ENCODE assay signal across 17 mouse cellular contexts in genomic region chr15:27493516-27493915, GRCm38 (mm10). TPM values are rescaled to one million over a fixed set of nuclear protein-coding genes. Genes with fewer than 3 reads are reported as not detected.
DNase-seq lines count a peak whose midpoint lies in the region; ATAC-seq and TF ChIP-seq lines count a peak whose summit lies in the region.
"Had no signal": no experiment of that assay in that cellular context is flagged by ENCODE, and none has a peak within 500 bp of the region (broad histone marks: within the 10 kb centered on the region; RNA-seq: fewer than 3 reads in every experiment).

No protein-coding gene starts in this region.

- peak overlapping the region; percentile 47 for H3K4me2 ChIP-seq in heart, embryonic 13.5 days
- H3K4me2 ChIP-seq: embryonic facial prominence, embryonic 15.5 days; forebrain, embryonic 12.5 days; lung, embryonic 15.5 days had no signal

- peaks cover 78% of the 10 kb centered on the region for H3K4me1 ChIP-seq in heart, embryonic 13.5 days
- peaks cover 32% of the 10 kb centered on the region for H3K4me1 ChIP-seq in liver, adult 2 months (ENCODE audit: control insufficient read depth, insufficient read depth, low read length)

- H3K36me3 ChIP-seq in heart, embryonic 13.5 days, result no peaks in the 10 kb centered on the region
- H3K36me3 ChIP-seq in liver, adult 2 months (ENCODE audit: control insufficient read depth, insufficient read depth, low read length), result no peaks in the 10 kb centered on the region
- H3K36me3 ChIP-seq: embryonic facial prominence, embryonic 15.5 days; forebrain, embryonic 12.5 days; lung, embryonic 15.5 days had no signal

- no peaks in the 10 kb centered on the region for H3K9me3 ChIP-seq in heart, embryonic 13.5 days
- H3K9me3 ChIP-seq: embryonic facial prominence, embryonic 15.5 days; forebrain, embryonic 12.5 days; lung, embryonic 15.5 days had no signal

- peak; percentile 64 for DNase-seq in embryo, embryonic 10 days (ENCODE audit: low spot score)
- no peak for DNase-seq in embryo, embryonic 11 days
- DNase-seq in heart, postnatal 14 days, result no peak
- DNase-seq in liver, adult 2 months (ENCODE audit: extremely low read depth, low read depth, low spot score), result peak; percentile 43
- DNase-seq in liver, result no peak
- DNase-seq in retina, embryonic 14.5 days (ENCODE audit: low spot score), result peak; percentile 35
- DNase-seq in frontal cortex, postnatal 10 days (ENCODE audit: low spot score in 2 of 2), result no peak
- DNase-seq: cerebellum, adult 11 months; kidney, postnatal 14 days; left cerebral cortex, postnatal 4 days; right cerebral cortex, postnatal 25 days had no signal

- H3K4me3 ChIP-seq in heart, embryonic 13.5 days, result no peak overlapping the region
- H3K4me3 ChIP-seq in liver, adult 2 months (ENCODE audit: insufficient read depth, low read depth, low read length), result no peak overlapping the region
- H3K4me3 ChIP-seq: embryonic facial prominence, embryonic 15.5 days; forebrain, embryonic 12.5 days; lung, embryonic 15.5 days had no signal

- peak overlapping the region; percentile 63; the same call in 1 of the 2 replicates for H3K9ac ChIP-seq in heart, embryonic 13.5 days
- no peak overlapping the region for H3K9ac ChIP-seq in liver, adult 2 months (ENCODE audit: low read depth, low read length)
- H3K9ac ChIP-seq: embryonic facial prominence, embryonic 15.5 days; forebrain, embryonic 12.5 days; lung, embryonic 15.5 days had no signal

- WGBS in heart, embryonic 13.5 days, result 16% methylated on average over 10 of the region's 10 CpGs
- WGBS in liver, adult 2 months, result 32% methylated on average over 10 of the region's 10 CpGs

- intact Hi-C loops in heart, postnatal 14 days (cut with DNase I), result no loop called here

- no peak for TF ChIP-seq CTCF in liver, adult 2 months (IDR thresholded peaks at IDR 0.05; ENCODE audit: low read depth, low read length)

- no peak for TF ChIP-seq POLR2A in liver, adult 2 months (IDR thresholded peaks at IDR 0.05; ENCODE audit: extremely low read depth, insufficient read depth, low read length)

- ATAC-seq in heart, embryonic 13.5 days (ENCODE audit: extremely low read depth, insufficient number of reproducible peaks, low FRiP score, low TSS enrichment), result no peak
- ATAC-seq: intestine, postnatal 0 days; midbrain, embryonic 16.5 days had no signal

- peaks cover 10% of the 10 kb centered on the region; the same call in 1 of the 2 replicates for H3K79me2 ChIP-seq in liver, adult 2 months (ENCODE audit: control insufficient read depth, insufficient read depth, low read length)

- H3K27me3 ChIP-seq in heart, embryonic 13.5 days (replicated peaks), result no peaks in the 10 kb centered on the region
- no peaks in the 10 kb centered on the region for H3K27me3 ChIP-seq in liver, adult 2 months (ENCODE audit: control insufficient read depth, insufficient read depth, low read length)
- H3K27me3 ChIP-seq: embryonic facial prominence, embryonic 15.5 days; forebrain, embryonic 12.5 days; lung, embryonic 15.5 days had no signal

- H3K27ac ChIP-seq in heart, embryonic 13.5 days (replicated peaks), result peak overlapping the region; percentile 64
- H3K27ac ChIP-seq in liver, adult 2 months (replicated peaks; ENCODE audit: insufficient read depth, low read depth, low read length), result no peak overlapping the region
- H3K27ac ChIP-seq: embryonic facial prominence, embryonic 15.5 days; forebrain, embryonic 12.5 days; lung, embryonic 15.5 days had no signal

RNA-seq across cellular contexts. Expression of gene Ank, which starts 27.0 kb away (rescaled TPM):
- polyA plus RNA-seq in heart, embryonic 13.5 days (2015; fragmentation: Nextera tagmentation; extraction: Ambion mirVana), result 9.1 and 10.6 TPM in 2 replicates
- 100 to 1,000 TPM; 176 to 186 TPM for total RNA-seq in heart, postnatal 14 days (2021)
- total RNA-seq in liver, adult 2 months (2014; rRNA removed), result 12.3 and 12.6 TPM in 2 replicates
- polyA plus RNA-seq in liver, adult 2 months (2012; rRNA removed), result 22.6 and 25.3 TPM in 2 replicates

Comparison
In these comparisons a context has a peak if more than half of its experiments do, and no peak if none do; other contexts are left out.
1. DNase-seq: peak in embryo, embryonic 10 days (single experiment), liver, adult 2 months (single experiment) and retina, embryonic 14.5 days (single experiment); none in embryo, embryonic 11 days (single experiment), heart, postnatal 14 days (0 of 2), liver (single experiment) and frontal cortex, postnatal 10 days (0 of 2).
2. RNA of gene Ank, which starts 27.0 kb away (total RNA-seq): 176 to 186 TPM in heart, postnatal 14 days; 12.3 to 12.6 TPM in liver, adult 2 months; every median in the first group is over 10 times any median in the second.